23 mouse cellular contexts compared by ENCODE assay signal in genomic region chr13:69006915-69007314, GRCm38 (mm10). TPM values are rescaled to one million over a fixed set of nuclear protein-coding genes. Genes with fewer than 3 reads are reported as not detected.
DNase-seq lines count a peak whose midpoint lies in the region; ATAC-seq lines count a peak whose summit lies in the region.
"Had no signal": no experiment of that assay in that cellular context is flagged by ENCODE, and none has a peak within 500 bp of the region (broad histone marks: within the 10 kb centered on the region; RNA-seq: fewer than 3 reads in every experiment).

No protein-coding gene starts in this region.

- peak; percentile 83; the same call in 1 of the 2 replicates for ATAC-seq in cerebellum, adult (ENCODE audit: insufficient number of reproducible peaks, low FRiP score, low TSS enrichment)
- ATAC-seq in stomach, embryonic 15.5 days (ENCODE audit: insufficient read depth, low FRiP score, low read depth), result peak; percentile 51; the same call in 1 of the 2 replicates
- ATAC-seq: forebrain, embryonic 16.5 days; intestine, postnatal 0 days; liver, embryonic 12.5 days had no signal

- no peak overlapping the region for H3K9ac ChIP-seq in stomach, embryonic 15.5 days
- H3K9ac ChIP-seq: heart, embryonic 15.5 days; liver, embryonic 12.5 days had no signal

- no peak overlapping the region for H3K4me2 ChIP-seq in stomach, embryonic 15.5 days
- H3K4me2 ChIP-seq: heart, embryonic 15.5 days; liver, embryonic 12.5 days; midbrain, embryonic 11.5 days had no signal

- no peak for DNase-seq in cerebellum, adult 8-10 months
- peak; percentile 45 for DNase-seq in left cerebral cortex, postnatal 4 days
- no peak for DNase-seq in left cerebral cortex, postnatal 36 days (ENCODE audit: low spot score in 2 of 2)
- DNase-seq in cerebellum, adult 9-10 months, result peak; percentile 55
- no peak for DNase-seq in lung, postnatal 14 days
- no peak for DNase-seq in thymus, postnatal 4 days
- DNase-seq: gastrocnemius, postnatal 36 days; heart, postnatal 4 days; kidney, postnatal 4 days; lung, postnatal 10 days; thymus, postnatal 25 days had no signal

- H3K9me3 ChIP-seq in stomach, embryonic 15.5 days, result no peaks in the 10 kb centered on the region
- H3K9me3 ChIP-seq: forebrain, embryonic 10.5 days; heart, embryonic 15.5 days; liver, embryonic 12.5 days had no signal

- H3K27ac ChIP-seq in stomach, embryonic 15.5 days, result no peak overlapping the region
- H3K27ac ChIP-seq: forebrain, embryonic 10.5 days; heart, embryonic 15.5 days; liver, embryonic 12.5 days had no signal

- H3K27me3 ChIP-seq in stomach, embryonic 15.5 days (replicated peaks), result no peaks in the 10 kb centered on the region; the same call in 1 of the 2 replicates
- H3K27me3 ChIP-seq: liver, embryonic 12.5 days had no signal

- WGBS in stomach, embryonic 15.5 days, result 56% methylated on average over 5 of the region's 5 CpGs

- no peak overlapping the region for H3K4me3 ChIP-seq in stomach, embryonic 15.5 days (replicated peaks)
- H3K4me3 ChIP-seq: forebrain, embryonic 10.5 days; heart, embryonic 15.5 days; left cerebral cortex, adult 2 months; liver, embryonic 12.5 days had no signal

- intact Hi-C loops in left cerebral cortex, postnatal 4 days (cut with DNase I), result loop anchor here (10.0 kb wide), 1 partner anchor 402 kb away; no protein-coding TSS in a partner anchor
- intact Hi-C loops in left cerebral cortex, postnatal 36 days (cut with DNase I), result loop anchor here (10.0 kb wide), 1 partner anchor 68 kb away; no protein-coding TSS in a partner anchor

- H3K4me1 ChIP-seq in stomach, embryonic 15.5 days, result no peaks in the 10 kb centered on the region
- H3K4me1 ChIP-seq: forebrain, embryonic 10.5 days; heart, embryonic 15.5 days; liver, embryonic 12.5 days had no signal

- H3K36me3 ChIP-seq in stomach, embryonic 15.5 days, result no peaks in the 10 kb centered on the region
- H3K36me3 ChIP-seq: forebrain, embryonic 10.5 days; heart, embryonic 15.5 days; liver, embryonic 12.5 days had no signal

RNA-seq across cellular contexts. Expression of gene Adcy2, which starts 7.6 kb away (rescaled TPM):
- total RNA-seq in left cerebral cortex, postnatal 4 days (2021), result 10 to 100 TPM; 32.4 to 49.9 TPM
- total RNA-seq in left cerebral cortex, postnatal 36 days (2021), result 100 to 1,000 TPM; 125 to 145 TPM
- polyA plus RNA-seq in stomach, embryonic 15.5 days (2015; fragmentation: Nextera tagmentation; extraction: Ambion mirVana), result 3.9 and 4.6 TPM in 2 replicates
- total RNA-seq: megakaryocyte progenitor cell, adult 5-6 weeks; monocyte, adult 5-6 weeks; neutrophil, adult 5-6 weeks had no signal

Comparison
In these comparisons a context has a peak if more than half of its experiments do, and no peak if none do; other contexts are left out.
1. DNase-seq: peak in left cerebral cortex, postnatal 4 days (single experiment) and cerebellum, adult 9-10 months (single experiment); none in cerebellum, adult 8-10 months (single experiment), left cerebral cortex, postnatal 36 days (0 of 2), lung, postnatal 14 days (single experiment) and thymus, postnatal 4 days (single experiment).